Mouse (Mus musculus) cortical plate, adult 2 months (tissue): Measurements from ENCODE around the gene Rbm44.

ENCODE experiments used
- CTCF ChIP-seq: fragments of 200-500 bp; IDR thresholded peaks from 2 replicates; pipeline ENCODE4 v1.5.1; 2011; ENCODE audit warnings: mild to moderate bottlenecking, control low read depth, low read length; ENCODE audit not compliant: insufficient read depth; ENCODE audit errors: extremely low read depth
- POLR2A ChIP-seq: fragments of 200-500 bp; IDR thresholded peaks from 2 replicates; pipeline ENCODE4 v1.6.1; 2011; ENCODE audit warnings: mild to moderate bottlenecking, low read length, control low read depth; ENCODE audit not compliant: insufficient read depth; ENCODE audit errors: extremely low read depth

DNA sequence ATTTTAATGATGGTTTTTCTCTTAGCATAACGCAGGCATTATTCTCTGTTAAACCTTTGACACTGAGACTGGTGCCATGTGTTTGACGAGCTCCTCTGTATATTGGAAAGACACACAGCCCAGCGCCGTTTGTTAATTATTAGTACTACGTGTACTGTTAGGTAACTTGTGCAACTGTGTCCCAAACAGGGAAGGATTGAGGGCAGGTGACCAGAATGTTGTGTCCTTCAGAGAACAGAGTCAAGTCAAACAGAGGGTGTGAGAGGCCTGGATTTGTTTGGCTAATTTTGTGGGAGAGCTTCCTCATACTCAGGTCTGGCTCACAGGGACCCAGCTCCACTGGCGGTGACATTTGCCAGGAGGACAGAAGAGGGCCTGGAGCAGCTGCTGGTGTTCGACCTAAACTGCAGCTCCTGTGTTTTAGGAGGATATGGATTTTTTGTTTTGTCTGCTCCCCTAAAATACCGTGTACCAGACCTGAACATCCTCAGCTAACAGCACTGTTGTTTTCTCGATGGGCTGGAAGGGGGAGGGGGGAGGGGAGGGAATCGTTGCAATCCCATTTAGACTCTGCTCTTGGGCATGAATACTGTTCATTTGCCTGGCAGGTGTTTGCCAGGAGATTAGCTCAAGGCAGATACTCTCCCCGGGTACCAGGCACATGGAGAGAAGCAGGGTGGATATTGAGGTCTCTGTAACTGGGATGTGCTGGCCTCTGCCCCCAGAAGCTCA, 43.0 kb upstream of the Rbm44 start:
- TF ChIP-seq CTCF (no peak), POLR2A (no peak)
